Mouse (Mus musculus): ENCODE results near the gene 2010300C02Rik. TPM values are rescaled to one million over a fixed set of nuclear protein-coding genes. Genes with fewer than 3 reads are reported as not detected.

2010300C02Rik gene
- total and polyA plus RNA-seq, 2 experiments from 2014 or later = 6.9 to 7.9 TPM

- no peaks in the 10 kb centered on the region for H3K4me1 ChIP-seq (ENCODE audit: insufficient read depth, low read length)
- no peak overlapping the region for H3K9ac ChIP-seq (replicated peaks; ENCODE audit: low read length, poor library complexity, severe bottlenecking)
- H3K4me3 ChIP-seq (ENCODE audit: low read depth, low read length) = no peak overlapping the region
- DNase-seq (ENCODE audit: low spot score) = peak; percentile 22
- 81% methylated on average over 15 of the region's 15 CpGs for whole genome bisulfite sequencing
- no peaks in the 10 kb centered on the region for H3K36me3 ChIP-seq (ENCODE audit: insufficient read depth, low read length)
- no peak overlapping the region for H3K4me2 ChIP-seq (ENCODE audit: low read depth, low read length, poor library complexity, severe bottlenecking)
- H3K9me3 ChIP-seq (ENCODE audit: low read length) = no peaks in the 10 kb centered on the region
- no peaks in the 10 kb centered on the region for H3K27me3 ChIP-seq (ENCODE audit: insufficient read depth, low read length)
- no peak for ATAC-seq (ENCODE audit: low FRiP score)
- no peak for TF ChIP-seq CTCF (IDR thresholded peaks at IDR 0.05)
- no peak overlapping the region for H3K27ac ChIP-seq (ENCODE audit: low read depth, low read length)
Observed at GRCm38 (mm10) chr1:37686953-37687441, 32.9 kb downstream of the 2010300C02Rik start.

- peak; percentile 85 for TF ChIP-seq CTCF (IDR thresholded peaks at IDR 0.05)
- DNase-seq (ENCODE audit: low spot score) = peak; percentile 71
- no peaks in the 10 kb centered on the region for H3K4me1 ChIP-seq (ENCODE audit: insufficient read depth, low read length)
- no peak overlapping the region for H3K4me3 ChIP-seq (ENCODE audit: low read depth, low read length)
- no peaks in the 10 kb centered on the region for H3K36me3 ChIP-seq (ENCODE audit: insufficient read depth, low read length)
- H3K9ac ChIP-seq (replicated peaks; ENCODE audit: low read length, poor library complexity, severe bottlenecking) = no peak overlapping the region
- no peak overlapping the region for H3K4me2 ChIP-seq (ENCODE audit: low read depth, low read length, poor library complexity, severe bottlenecking)
- H3K9me3 ChIP-seq (ENCODE audit: low read length) = no peaks in the 10 kb centered on the region
- no peaks in the 10 kb centered on the region for H3K27me3 ChIP-seq (ENCODE audit: insufficient read depth, low read length)
- H3K27ac ChIP-seq (ENCODE audit: low read depth, low read length) = no peak overlapping the region
- WGBS = 74% methylated on average over 9 of the region's 9 CpGs
- no peak for ATAC-seq (ENCODE audit: low FRiP score)
Observed at GRCm38 (mm10) chr1:37678327-37679123, 41.4 kb downstream of the 2010300C02Rik start.

- H3K27me3 ChIP-seq (ENCODE audit: insufficient read depth, low read length) = no peaks in the 10 kb centered on the region
- DNase-seq (ENCODE audit: low spot score) = no peak
- WGBS = 81% methylated on average over 7 of the region's 7 CpGs
- no peaks in the 10 kb centered on the region for H3K36me3 ChIP-seq (ENCODE audit: insufficient read depth, low read length)
- H3K4me2 ChIP-seq (ENCODE audit: low read depth, low read length, poor library complexity, severe bottlenecking) = no peak overlapping the region
- H3K4me1 ChIP-seq (ENCODE audit: insufficient read depth, low read length) = no peaks in the 10 kb centered on the region
- H3K27ac ChIP-seq (ENCODE audit: low read depth, low read length) = no peak overlapping the region
- no peaks in the 10 kb centered on the region for H3K9me3 ChIP-seq (ENCODE audit: low read length)
- TF ChIP-seq CTCF (IDR thresholded peaks at IDR 0.05) = no peak
- no peak overlapping the region for H3K4me3 ChIP-seq (ENCODE audit: low read depth, low read length)
- no peak overlapping the region for H3K9ac ChIP-seq (replicated peaks; ENCODE audit: low read length, poor library complexity, severe bottlenecking)
- ATAC-seq (ENCODE audit: low FRiP score) = no peak
Observed at GRCm38 (mm10) chr1:37676967-37677512, 42.8 kb downstream of the 2010300C02Rik start.

GRCm38 (mm10) chr1:37675444-37675843 lies 44.4 kb downstream of the 2010300C02Rik start:
- Histone ChIP-seq H3K4me2 (ENCODE audit: low read depth, low read length, poor library complexity, severe bottlenecking) (no peak overlapping the region), H3K27me3 (ENCODE audit: insufficient read depth, low read length) (no peaks in the 10 kb centered on the region), H3K4me3 (ENCODE audit: low read depth, low read length) (no peak overlapping the region), H3K36me3 (ENCODE audit: insufficient read depth, low read length) (no peaks in the 10 kb centered on the region), H3K9ac (replicated peaks; ENCODE audit: low read length, poor library complexity, severe bottlenecking) (no peak overlapping the region), H3K4me1 (ENCODE audit: insufficient read depth, low read length) (no peaks in the 10 kb centered on the region), H3K27ac (ENCODE audit: low read depth, low read length) (no peak overlapping the region), H3K9me3 (ENCODE audit: low read length) (no peaks in the 10 kb centered on the region)
- DNase-seq (ENCODE audit: low spot score) (no peak), ATAC-seq (ENCODE audit: low FRiP score) (no peak)
- 60% methylated on average over 6 of the region's 6 CpGs for WGBS
- TF ChIP-seq CTCF (IDR thresholded peaks at IDR 0.05) = peak; percentile 14; the same call in 1 of the 2 replicates

- no peak for DNase-seq (ENCODE audit: low spot score)
- Histone ChIP-seq H3K27ac (ENCODE audit: low read depth, low read length) (no peak overlapping the region), H3K4me2 (ENCODE audit: low read depth, low read length, poor library complexity, severe bottlenecking) (no peak overlapping the region), H3K4me3 (ENCODE audit: low read depth, low read length) (no peak overlapping the region), H3K9me3 (ENCODE audit: low read length) (no peaks in the 10 kb centered on the region), H3K36me3 (ENCODE audit: insufficient read depth, low read length) (no peaks in the 10 kb centered on the region), H3K4me1 (ENCODE audit: insufficient read depth, low read length) (no peaks in the 10 kb centered on the region), H3K27me3 (ENCODE audit: insufficient read depth, low read length) (no peaks in the 10 kb centered on the region), H3K9ac (replicated peaks; ENCODE audit: low read length, poor library complexity, severe bottlenecking) (no peak overlapping the region)
- WGBS = 92% methylated on average over 8 of the region's 8 CpGs
- TF ChIP-seq CTCF (IDR thresholded peaks at IDR 0.05) = no peak
- no peak for ATAC-seq (ENCODE audit: low FRiP score)
Observed at GRCm38 (mm10) chr1:37674266-37674665, 45.6 kb downstream of the 2010300C02Rik start.

- H3K4me3 ChIP-seq (ENCODE audit: low read depth, low read length) = no peak overlapping the region
- ATAC-seq (ENCODE audit: low FRiP score) = no peak
- H3K27ac ChIP-seq (ENCODE audit: low read depth, low read length) = no peak overlapping the region
- H3K9ac ChIP-seq (replicated peaks; ENCODE audit: low read length, poor library complexity, severe bottlenecking) = no peak overlapping the region
- WGBS = 63% methylated on average over 4 of the region's 4 CpGs
- DNase-seq (ENCODE audit: low spot score) = no peak
- no peaks in the 10 kb centered on the region for H3K36me3 ChIP-seq (ENCODE audit: insufficient read depth, low read length)
- no peaks in the 10 kb centered on the region for H3K27me3 ChIP-seq (ENCODE audit: insufficient read depth, low read length)
- H3K4me2 ChIP-seq (ENCODE audit: low read depth, low read length, poor library complexity, severe bottlenecking) = no peak overlapping the region
- no peaks in the 10 kb centered on the region for H3K9me3 ChIP-seq (ENCODE audit: low read length)
- TF ChIP-seq CTCF (IDR thresholded peaks at IDR 0.05) = no peak
- H3K4me1 ChIP-seq (ENCODE audit: insufficient read depth, low read length) = no peaks in the 10 kb centered on the region
Observed at GRCm38 (mm10) chr1:37671316-37671715, 48.6 kb downstream of the 2010300C02Rik start.
